Mouse (Mus musculus) cerebellum, adult (tissue): Measurements from ENCODE around the gene Tmem25.

Source experiments
- ATAC-seq: cut with Nextera tagmentation; 2 replicates; pipeline ENCODE4 v1.9.2; 2017; ENCODE audit warnings: mild to moderate bottlenecking, moderate library complexity, mixed read lengths; ENCODE audit not compliant: insufficient number of reproducible peaks, low FRiP score, low TSS enrichment

Gene Tmem25

GRCm38 (mm10) chr9:44799102-44799957 lies at the start of gene Tmem25:
Gene Tmem25, minus strand, starts transcription at chr9:44799307.
- ATAC-seq = peak; percentile 85

GRCm38 (mm10) chr9:44847446-44847845 lies 48.3 kb upstream of the Tmem25 start:
- ATAC-seq = no peak

- no peak for ATAC-seq
These were observed 42.1 kb upstream of the Tmem25 start for GRCm38 (mm10) chr9:44841241-44841640.

- ATAC-seq = no peak
These were observed 37.3 kb upstream of the Tmem25 start for GRCm38 (mm10) chr9:44836439-44836838.

- no peak for ATAC-seq
These were observed 33.2 kb upstream of the Tmem25 start for GRCm38 (mm10) chr9:44832356-44832755.

GRCm38 (mm10) chr9:44830506-44830905 lies 31.4 kb upstream of the Tmem25 start:
- ATAC-seq = no peak

- no peak for ATAC-seq
These were observed 29.8 kb upstream of the Tmem25 start for GRCm38 (mm10) chr9:44828944-44829343.

- no peak for ATAC-seq
These were observed 27.6 kb upstream of the Tmem25 start for GRCm38 (mm10) chr9:44826660-44827059.

GRCm38 (mm10) chr9:44819920-44820827 lies 21.1 kb upstream of the Tmem25 start:
- no peak for ATAC-seq

GRCm38 (mm10) chr9:44817522-44817921 lies 18.4 kb upstream of the Tmem25 start:
- ATAC-seq = no peak

GRCm38 (mm10) chr9:44814179-44814578 lies 15.1 kb upstream of the Tmem25 start:
- no peak for ATAC-seq

- no peak for ATAC-seq
These were observed 11.2 kb upstream of the Tmem25 start for GRCm38 (mm10) chr9:44810316-44810715.

GRCm38 (mm10) chr9:44807778-44808177 lies 8.7 kb upstream of the Tmem25 start:
- ATAC-seq = no peak

GRCm38 (mm10) chr9:44807141-44807540 lies 8.0 kb upstream of the Tmem25 start:
- no peak for ATAC-seq

GRCm38 (mm10) chr9:44805536-44805935 lies 6.4 kb upstream of the Tmem25 start:
- ATAC-seq = no peak

- no peak for ATAC-seq
These were observed 5.6 kb upstream of the Tmem25 start for GRCm38 (mm10) chr9:44804678-44805077.

- no peak for ATAC-seq
These were observed 3.8 kb upstream of the Tmem25 start, which contains the start of gene Ttc36 for GRCm38 (mm10) chr9:44802808-44803450. Gene Ttc36, minus strand, starts transcription at chr9:44803072.

GRCm38 (mm10) chr9:44801669-44802068 lies 2.6 kb upstream of the Tmem25 start:
- no peak for ATAC-seq

GRCm38 (mm10) chr9:44799958-44800324 lies 834 bp upstream of the Tmem25 start:
- ATAC-seq = no peak

- ATAC-seq = no peak
These were observed 809 bp downstream of the Tmem25 start for GRCm38 (mm10) chr9:44798298-44798697.

GRCm38 (mm10) chr9:44792842-44793241 lies 6.3 kb downstream of the Tmem25 start:
- no peak for ATAC-seq
